Mouse (Mus musculus): Measurements from ENCODE around the gene Acy3.
A peak's percentile ranks its signal among the peaks of the same experiment; 100 is the strongest.
"Not testable (repeated sequence)": the region's sequence is repeated elsewhere in the genome, so short reads cannot be mapped to it uniquely, and the experiment has no call there.

Gene Acy3

DNA sequence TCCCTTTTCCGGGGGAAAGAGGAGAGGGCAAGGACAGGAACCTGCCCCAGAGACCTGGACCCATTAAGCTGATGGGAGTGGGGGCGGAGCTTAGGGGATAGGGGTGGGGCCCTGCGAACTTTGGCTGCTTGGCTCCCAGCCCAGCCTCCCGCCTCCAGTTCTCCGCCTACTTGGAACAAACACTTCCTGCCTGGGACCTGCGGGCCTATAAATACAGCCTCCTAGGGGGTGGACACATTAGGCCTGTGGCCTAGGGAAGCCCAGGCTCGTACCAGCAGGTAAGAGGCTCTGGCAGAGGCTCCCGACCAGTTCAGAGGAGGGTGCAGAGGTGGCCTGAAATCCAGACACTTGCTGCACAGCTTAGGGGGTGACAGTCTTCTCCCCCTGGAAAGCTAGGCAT lies at the start of gene Acy3:
Gene Acy3 (plus strand): TSS at position 237 of the 400 bp plus-strand sequence.
- peak; percentile 57 to 58 for DNase-seq (ENCODE audit: low spot score in 2 of 2)

DNA sequence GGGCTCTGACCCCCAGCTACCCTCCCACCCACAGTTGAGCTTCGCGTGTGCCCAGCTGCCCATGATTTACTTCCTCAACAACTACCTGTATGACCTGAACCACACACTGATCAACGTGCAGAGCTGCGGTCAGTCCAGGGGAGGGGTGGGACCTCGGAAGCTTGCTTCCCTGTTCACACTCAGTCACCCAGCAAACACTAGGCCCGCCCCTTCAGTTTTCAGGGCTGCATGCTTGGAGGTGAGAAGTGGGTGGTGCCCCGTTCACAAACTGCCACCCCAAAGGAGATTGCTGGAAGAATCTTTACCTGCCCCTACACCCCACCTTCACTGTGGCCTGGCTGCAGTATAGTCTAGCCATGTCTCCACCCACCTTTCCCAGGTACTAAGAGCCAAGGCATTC lies 44.1 kb upstream of the Acy3 start:
- no peak for DNase-seq (ENCODE audit: low spot score in 2 of 2)

DNA sequence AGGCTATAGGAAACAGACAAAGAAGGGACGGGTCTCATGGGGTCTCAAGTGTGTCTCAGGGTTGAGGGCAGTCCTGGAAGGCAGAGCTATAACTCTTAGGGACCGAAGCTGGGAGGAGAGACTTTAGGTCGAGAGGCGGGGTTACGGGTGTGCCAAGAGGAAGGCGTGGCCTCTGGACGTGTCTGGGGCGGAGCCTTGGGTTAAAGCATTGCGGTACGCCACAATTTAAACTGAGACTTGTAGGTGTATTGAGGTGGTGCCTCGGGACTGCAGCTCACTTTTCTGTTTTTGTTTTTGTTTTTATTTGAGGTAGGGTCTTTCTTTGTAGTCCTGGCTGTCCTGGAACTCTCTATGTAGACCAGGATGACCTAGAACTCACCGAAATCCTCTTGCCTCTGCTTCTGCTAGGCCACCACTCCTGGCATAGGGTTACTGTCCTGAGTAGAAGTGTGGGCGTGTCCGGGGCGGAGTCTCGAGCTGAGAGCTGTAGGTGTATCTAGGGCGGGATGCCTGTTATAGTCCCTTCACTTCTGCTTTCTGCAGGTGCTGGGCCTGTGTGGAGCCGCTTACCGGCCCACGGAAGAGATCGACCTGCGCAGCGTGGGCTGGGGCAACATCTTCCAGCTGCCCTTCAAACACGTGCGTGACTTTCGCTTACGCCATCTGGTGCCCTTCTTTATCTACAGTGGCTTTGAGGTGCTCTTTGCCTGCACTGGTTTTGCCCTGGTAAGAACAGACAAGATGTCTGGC lies 43.2 kb upstream of the Acy3 start:
- no peak for DNase-seq (ENCODE audit: low spot score in 2 of 2)

DNA sequence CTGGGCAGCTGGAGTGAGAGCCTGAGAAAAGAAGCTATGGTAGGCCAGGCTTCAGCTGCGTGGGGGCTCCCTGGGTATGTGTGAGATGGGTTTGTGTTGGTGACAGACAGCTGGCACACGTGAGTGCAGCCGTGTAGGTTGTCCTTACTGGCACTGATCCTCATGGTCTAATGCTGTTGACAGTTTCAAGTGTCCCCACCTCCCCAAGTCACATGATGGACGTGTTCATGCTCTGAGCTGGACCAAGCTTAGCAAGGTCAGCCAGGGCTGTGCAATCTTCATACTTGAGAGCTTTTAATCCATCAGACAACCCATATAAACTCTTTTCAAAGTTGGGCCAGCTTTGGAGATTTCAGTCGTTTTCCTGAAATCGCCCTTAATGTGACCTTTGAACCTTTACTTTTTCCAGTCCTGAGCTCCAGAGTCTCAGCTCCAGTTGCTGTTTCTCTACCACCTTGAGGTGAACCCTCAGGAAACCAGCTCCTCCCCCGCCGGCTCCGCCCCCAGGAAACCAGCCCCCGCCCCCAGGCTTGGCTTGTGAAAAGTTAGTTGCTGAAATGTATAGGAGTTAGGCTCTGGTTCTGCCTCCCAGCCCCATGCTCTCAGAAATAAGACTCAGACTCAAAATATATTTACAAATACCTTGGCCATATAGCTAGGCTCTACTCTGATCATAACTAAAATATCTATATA lies 40.4 kb upstream of the Acy3 start:
- DNase-seq (ENCODE audit: low spot score in 2 of 2): no peak

DNA sequence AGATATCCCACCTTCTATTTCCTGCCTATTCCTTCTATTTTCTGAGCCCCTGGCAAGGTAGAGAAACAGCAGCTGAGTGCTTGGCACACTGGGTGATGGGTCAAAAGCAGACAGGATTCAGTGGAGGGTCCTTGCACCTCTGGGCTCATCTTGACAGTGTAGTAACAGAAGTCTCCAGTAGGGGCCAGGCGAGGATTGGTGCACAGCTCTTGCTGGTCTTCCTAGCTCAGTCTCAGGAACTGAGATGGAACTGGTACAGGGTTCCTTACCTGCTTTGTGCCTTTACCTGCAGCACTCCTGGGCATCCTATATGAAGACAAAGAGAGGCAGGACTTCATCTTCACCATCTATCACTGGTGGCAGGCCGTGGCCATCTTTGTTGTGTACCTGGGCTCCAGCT lies 39.7 kb upstream of the Acy3 start:
- peak; percentile 71 to 75 for DNase-seq (ENCODE audit: low spot score in 2 of 2)

DNA sequence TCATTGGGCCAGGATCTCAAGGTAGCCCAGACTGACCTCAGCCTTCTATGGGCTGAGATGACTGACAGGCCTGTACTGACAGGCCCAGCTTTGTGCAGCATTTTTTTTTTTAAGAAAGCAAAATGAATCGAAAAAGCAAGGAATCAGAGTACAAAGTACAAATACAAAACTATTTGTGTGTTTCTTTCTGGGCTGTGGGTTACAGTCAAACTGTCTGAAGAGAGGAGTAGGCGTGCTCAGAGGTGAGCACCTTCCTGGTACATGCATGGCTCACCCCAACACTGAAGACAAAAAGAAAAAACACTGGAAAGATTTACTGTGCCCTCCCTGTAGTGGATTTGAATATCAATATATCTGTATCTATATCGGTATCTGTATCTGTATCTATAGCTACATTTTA lies 38.6 kb upstream of the Acy3 start:
- no peak for DNase-seq (ENCODE audit: low spot score in 2 of 2)

DNA sequence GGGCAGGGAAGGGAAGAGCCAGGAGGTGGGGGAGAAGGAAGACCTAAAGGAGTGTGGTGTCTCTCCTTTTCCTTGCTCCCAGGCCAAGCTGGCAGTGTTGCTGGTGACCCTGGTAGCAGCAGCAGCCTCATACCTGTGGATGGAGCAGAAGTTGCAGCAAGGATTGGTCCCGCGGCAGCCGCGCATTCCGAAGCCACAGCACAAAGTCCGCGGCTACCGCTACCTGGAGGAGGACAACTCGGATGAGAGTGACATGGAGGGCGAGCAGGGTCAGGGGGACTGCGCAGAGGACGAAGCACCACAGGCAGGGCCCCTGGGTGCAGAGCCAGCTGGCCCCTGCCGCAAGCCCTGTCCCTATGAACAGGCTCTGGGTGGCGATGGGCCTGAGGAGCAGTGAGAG lies 37.8 kb upstream of the Acy3 start:
- DNase-seq (ENCODE audit: low spot score in 2 of 2): no peak

DNA sequence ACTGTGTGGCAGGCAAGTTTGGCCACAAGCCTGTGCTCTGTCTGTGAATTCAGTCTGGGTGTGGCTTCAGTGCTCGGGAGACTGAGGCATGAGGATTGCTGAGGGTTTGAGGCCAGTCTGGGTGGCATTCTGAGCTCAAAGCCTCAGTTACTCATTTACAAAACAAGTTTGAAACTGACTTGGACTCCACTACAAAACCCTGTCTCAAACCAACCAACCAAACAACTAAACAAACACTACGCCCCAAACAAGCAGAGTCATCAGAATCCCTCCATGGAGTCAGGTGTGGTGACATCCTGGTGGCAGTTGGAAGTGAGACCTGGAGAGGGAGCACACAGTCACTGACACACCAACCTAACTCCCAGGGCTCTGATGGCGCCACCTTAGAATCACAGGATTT lies 36.0 kb upstream of the Acy3 start:
- DNase-seq (ENCODE audit: low spot score in 2 of 2): no peak

DNA sequence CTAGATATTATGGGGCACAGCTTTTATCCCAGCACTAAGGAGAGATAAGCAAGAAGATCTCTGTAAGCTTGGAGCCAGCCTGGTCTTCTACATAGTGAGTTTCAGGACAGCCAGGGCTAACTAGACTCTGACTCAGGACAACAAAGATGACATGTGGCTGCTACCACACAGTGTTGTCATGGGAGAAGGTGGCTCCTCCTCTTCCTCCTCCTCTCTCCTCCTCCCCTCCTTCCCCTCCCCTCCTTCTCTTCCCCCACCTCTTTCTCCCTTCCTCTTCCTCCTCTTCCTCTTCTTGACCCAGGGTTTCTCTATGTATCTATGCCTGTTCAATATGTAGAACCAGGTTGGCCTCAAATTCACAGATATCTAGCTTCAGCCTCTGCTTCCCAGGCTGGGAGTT lies 34.9 kb upstream of the Acy3 start:
- no peak for DNase-seq (ENCODE audit: low spot score in 2 of 2)

DNA sequence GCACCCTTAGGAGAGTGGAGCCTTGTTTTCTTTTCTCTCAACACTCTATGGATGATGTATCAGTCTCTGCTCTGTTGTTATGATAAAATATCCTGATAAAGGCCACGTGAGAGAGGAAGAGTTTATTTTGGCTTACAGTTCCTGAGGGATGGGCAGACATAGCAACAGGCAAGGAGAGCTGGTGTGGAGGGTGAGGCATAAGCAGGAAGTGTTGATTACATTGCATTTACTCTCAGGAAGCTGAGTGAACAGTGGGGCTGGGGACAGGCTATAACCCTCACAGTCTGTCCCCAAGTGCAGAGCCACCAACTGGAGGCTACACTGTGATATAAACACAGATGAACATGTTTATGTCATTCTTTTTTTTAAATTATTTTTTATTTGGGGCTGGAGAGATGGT lies 34.3 kb upstream of the Acy3 start:
- no peak for DNase-seq (ENCODE audit: low spot score in 2 of 2)

DNA sequence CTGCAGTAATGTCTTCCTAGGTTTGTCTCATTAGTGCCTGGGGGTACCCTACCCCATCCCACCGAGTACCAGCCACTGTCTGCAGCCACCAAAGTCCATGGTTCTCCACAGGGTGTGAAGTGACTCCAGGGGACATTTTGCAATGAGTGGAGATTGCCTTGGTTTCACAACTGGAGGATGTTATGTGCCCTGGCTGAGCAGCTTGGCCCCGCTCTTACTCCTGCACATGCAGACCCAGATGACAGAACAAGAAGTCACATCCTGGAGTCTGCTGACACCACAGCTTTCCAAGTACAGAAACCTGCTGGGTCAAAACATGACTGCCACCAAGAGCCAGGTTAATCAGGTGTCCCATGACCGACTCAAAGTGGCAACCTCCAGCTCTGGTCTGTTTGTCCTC lies 31.3 kb upstream of the Acy3 start:
- no peak for DNase-seq (ENCODE audit: low spot score in 2 of 2)

DNA sequence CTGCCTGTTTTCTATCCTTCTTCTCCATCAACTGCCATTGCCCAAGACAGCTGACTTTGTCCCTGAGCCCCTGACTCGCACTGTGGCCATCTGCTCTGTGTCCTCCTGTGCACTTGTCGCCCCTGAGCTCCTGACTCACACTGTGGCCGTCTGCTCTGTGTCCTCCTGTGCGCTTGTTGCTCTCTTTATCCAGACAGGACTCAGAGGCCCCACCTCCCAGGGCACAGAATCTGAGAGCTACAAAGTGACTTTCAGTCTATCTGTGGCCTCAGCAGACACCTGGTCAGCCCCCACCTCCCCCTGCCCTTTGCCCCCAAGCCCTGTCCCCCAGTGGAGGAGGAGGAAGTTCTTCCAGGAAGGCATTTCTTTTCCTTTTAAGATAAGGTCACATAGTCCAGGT lies 30.6 kb upstream of the Acy3 start:
- DNase-seq (ENCODE audit: low spot score in 2 of 2): no peak

DNA sequence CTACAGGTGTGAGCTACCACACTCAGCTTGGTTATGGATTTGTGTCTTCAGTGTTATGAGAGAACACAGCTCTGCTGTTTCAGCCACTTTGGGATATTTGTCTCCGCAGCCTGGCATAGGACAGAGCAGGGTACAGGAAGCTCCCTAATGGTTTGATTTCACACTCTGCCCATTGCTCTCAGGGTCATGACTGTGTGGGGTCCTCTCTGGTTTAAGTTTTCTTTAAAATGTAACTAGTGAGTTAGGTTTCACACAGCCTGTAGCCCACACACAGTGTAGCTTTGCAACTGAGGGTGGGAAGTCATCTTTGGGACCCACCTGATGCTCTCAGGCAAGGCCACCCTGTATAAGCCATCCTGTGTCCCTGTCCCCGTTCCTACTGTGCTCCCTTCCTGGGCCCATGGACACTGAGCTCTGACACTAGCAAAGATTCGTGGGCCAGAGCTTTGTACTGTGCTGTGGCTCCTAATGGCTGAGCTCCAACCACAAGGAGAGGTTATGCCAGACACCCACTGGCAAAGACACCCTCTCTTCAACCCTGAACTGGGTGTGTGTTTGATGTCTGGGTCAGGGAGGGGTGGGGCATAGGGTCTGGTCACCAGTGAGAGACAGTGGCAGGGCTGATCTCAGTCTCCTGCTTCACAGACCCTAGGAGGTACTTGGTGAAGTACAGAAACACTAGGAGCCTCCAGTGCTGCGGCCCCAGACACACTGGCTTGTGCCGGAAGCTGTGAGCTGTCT lies 28.9 kb upstream of the Acy3 start:
- not testable (repeated sequence) for DNase-seq (ENCODE audit: low spot score in 2 of 2)

DNA sequence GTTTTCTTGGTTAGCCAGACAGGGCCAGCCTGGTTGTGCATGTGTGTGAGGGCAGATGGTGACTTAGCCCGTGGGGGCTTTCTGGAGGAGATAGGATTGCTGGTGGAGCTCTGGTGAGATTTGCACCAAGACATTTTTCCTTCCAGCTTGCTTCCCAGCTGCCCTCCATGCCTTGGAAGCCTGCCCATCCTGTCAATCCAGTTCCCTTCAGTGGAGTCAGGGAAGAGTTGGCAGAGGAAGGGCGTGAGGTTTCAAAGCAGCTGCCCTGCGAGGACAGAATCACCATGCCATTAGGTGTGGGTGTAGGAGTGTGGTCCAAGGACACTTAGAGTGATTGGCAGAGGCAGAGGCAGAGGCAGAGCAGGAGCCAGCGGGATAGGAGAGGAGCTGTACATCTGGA lies 27.9 kb upstream of the Acy3 start, which contains the start of gene Aldh3b3:
Gene Aldh3b3 (plus strand): TSS at position 176 of the 400 bp plus-strand sequence.
- no peak for DNase-seq (ENCODE audit: low spot score in 2 of 2)

DNA sequence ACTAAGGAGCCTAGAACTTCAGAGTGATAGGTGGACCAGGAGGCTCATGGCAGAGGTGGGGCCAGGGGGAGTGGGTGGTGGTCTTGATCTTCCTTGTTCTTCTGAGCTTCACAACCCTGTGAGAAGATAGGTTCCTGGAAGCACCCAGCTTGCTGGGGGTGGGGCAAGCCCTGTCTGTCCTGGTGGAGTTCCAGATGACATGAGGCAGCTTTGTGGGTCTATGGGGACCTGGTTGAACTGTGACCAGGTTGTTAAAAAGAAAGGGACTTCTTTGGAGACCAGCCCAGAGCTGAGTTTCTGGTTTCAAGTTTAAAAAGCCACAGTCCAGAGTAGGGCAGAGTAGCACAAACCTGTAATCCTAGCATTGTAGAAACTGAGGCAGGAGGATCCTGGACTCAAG lies 27.3 kb upstream of the Acy3 start:
- no peak for DNase-seq (ENCODE audit: low spot score in 2 of 2)

DNA sequence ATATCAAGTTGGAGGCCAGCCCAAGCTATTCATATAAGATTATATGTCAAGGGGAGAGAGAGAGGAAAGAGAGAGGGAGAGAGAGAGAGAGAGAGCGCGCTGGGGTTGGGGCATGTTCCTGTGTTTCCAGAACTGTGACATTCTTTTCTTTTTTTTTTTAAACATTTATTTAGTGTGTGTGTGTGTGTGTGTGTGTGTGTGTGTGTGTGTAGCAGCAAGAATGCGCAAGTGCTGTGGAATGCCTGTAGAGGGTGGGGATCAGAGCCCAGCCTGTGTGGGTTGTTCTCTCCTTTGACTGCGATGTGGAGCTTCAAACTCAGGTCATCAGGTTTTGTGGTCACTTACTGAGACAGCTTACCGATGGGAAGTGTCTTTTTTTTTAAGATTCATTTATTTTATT lies 26.2 kb upstream of the Acy3 start:
- DNase-seq (ENCODE audit: low spot score in 2 of 2): no peak

DNA sequence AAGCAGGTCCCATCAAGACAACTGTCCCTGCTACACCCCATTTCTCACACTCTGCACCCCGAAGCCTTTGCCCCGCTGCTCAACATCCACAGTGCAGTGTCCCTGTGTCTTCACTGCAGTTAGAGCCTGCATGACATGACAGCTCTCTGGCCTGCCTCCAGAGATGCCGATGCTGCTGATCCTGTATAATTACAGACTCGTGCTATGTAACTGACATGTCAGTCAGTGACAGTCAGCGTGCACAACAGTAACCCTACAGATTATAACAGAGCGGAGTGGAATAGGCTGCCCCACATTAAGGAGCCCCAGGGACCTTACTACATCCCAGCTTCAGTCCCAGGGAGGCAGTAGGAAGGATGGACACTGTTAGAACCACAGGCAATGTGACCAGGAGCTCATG lies 24.6 kb upstream of the Acy3 start:
- DNase-seq (ENCODE audit: low spot score in 2 of 2): not testable (repeated sequence)

DNA sequence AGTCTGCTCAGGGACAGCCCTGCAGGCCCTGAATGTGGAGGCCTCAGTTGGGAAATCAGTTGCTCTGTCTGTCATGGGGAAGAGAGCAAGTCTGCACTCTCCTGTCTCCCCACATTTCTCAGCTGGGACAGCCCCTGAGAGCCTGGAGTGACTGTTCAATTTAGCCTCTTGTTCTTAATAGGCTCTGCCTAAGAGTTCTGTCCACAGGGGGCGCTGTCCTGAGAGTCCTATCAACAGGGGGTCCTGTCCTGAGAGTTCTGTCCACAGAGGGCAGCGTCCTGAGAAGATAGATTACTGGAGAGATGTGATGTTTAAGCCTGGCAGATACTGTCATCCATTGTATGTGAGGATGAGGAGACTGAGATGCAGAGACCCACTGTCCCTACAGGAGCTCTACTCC lies 23.9 kb upstream of the Acy3 start:
- no peak for DNase-seq (ENCODE audit: low spot score in 2 of 2)

DNA sequence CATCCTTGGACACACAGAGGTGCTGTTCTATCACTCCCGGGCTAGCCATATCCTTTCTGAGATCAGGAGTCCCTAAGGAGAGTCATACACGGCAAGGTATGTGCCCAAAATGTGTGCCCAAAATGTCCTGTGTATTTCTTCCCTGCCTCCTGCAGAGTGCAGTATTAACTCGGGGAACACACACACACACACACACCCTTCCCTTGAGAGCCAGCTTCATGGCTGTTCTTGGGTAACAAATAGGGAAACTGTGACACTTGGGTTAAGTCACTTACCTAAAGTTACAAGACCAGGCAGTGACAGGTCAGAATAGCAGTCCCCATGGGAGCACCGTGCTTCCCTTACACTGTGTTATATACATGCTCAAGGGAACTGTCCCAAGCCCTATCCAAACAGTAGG lies 22.3 kb upstream of the Acy3 start:
- DNase-seq (ENCODE audit: low spot score in 2 of 2): no peak

DNA sequence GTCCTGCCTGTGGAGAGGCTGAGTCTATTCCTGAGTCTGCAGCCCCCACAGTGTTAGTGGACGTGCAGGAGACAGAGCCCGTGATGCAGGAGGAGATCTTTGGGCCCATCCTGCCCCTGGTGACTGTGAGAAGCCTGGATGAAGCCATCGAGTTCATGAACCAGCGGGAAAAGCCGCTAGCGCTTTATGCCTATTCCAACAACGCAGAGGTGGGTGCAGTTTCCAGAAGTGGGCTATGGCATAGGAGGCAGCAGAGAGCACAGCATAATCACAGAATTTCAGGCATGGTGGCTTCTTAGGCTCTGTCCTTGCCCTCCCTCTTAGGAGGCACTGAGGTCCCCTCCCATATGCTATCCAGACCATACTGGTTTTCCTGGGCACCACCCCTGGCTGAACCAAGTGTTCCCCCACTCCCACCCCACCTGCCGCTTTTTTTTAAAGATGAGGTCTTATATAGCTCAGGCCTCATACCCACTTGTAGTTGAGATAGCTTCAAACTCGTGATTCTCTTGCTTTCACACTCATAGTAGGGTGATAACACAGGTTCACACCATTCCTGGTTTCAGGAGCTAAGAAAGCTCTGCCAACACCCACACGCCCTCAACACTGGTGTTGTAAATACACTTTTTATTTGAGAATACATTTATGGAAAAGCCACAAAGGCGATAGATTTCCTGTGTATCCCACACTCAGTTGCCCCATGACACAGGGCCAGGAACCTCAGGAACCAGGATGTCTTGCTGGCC lies 19.9 kb upstream of the Acy3 start:
- peak in 1 of 2 experiments; percentile 34 for DNase-seq (ENCODE audit: low spot score in 2 of 2)

DNA sequence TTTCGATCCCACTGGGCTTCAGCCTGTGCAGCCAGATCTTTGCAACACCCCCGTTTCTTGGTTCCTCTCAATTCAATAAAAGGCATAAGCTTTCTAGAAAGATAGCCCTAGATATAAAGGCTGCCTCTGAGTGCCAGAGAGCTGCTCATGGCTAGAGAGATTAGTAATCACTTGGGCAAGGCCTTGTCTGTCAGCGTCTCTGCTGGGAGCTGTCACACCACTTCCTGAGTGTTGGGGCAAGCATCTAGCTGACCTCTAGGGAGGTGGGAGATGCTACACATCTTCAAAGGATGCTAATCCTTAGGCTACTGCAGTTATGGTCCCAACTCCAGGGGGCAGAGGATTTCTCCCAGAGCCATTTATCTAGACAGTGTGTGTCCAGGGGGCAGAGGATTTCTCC lies 19.1 kb upstream of the Acy3 start:
- DNase-seq (ENCODE audit: low spot score in 2 of 2): no peak

DNA sequence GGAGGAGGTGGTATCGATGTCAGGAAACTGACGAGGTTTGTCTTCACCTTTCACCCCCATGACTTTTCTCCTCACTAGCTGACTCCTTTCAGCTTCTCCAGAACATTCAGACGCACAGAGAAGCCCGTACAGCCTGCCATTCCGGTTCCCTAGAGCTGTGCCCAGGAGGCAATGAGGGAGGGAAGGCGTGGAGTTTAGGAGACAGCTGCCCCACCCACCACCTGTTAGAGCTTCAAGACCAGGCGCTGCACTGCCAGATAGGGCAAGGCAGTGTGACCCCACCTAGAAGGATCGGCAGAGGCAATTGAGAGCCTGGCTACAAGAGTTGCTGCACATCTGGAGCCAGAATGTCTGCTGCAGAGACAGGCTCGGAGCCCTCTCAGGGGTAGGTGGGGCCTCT lies 14.1 kb upstream of the Acy3 start, which contains the start of gene Aldh3b2:
Gene Aldh3b2 (plus strand): TSS at position 100 of the 400 bp plus-strand sequence.
- no peak for DNase-seq (ENCODE audit: low spot score in 2 of 2)

Data from frontal cortex, postnatal 36 days (tissue).